Mouse (Mus musculus): ENCODE measurements around the gene Ccdc47. TPM values are rescaled to one million over a fixed set of nuclear protein-coding genes. Genes with fewer than 3 reads are reported as not detected.
"Not testable (repeated sequence)": the region's sequence is repeated elsewhere in the genome, so short reads cannot be mapped to it uniquely, and the experiment has no call there.

Ccdc47 gene
- polyA plus RNA-seq, 1 experiment from 2014 or later = 90.2 TPM

- WGBS = 91% methylated on average over 3 of the region's 3 CpGs
- Histone ChIP-seq H3K4me1 (peaks cover 15% of the 10 kb centered on the region), H3K4me2 (replicated peaks) (no peak overlapping the region), H3K27ac (no peak overlapping the region), H3K9me3 (no peaks in the 10 kb centered on the region), H3K27me3 (replicated peaks) (no peaks in the 10 kb centered on the region), H3K9ac (no peak overlapping the region), H3K4me3 (no peak overlapping the region), H3K36me3 (peaks cover 16% of the 10 kb centered on the region)
- ATAC-seq (ENCODE audit: low FRiP score, low read depth) = no peak
Observed at GRCm38 (mm10) chr11:106220603-106221002, 4.5 kb upstream of the Ccdc47 start.

DNA sequence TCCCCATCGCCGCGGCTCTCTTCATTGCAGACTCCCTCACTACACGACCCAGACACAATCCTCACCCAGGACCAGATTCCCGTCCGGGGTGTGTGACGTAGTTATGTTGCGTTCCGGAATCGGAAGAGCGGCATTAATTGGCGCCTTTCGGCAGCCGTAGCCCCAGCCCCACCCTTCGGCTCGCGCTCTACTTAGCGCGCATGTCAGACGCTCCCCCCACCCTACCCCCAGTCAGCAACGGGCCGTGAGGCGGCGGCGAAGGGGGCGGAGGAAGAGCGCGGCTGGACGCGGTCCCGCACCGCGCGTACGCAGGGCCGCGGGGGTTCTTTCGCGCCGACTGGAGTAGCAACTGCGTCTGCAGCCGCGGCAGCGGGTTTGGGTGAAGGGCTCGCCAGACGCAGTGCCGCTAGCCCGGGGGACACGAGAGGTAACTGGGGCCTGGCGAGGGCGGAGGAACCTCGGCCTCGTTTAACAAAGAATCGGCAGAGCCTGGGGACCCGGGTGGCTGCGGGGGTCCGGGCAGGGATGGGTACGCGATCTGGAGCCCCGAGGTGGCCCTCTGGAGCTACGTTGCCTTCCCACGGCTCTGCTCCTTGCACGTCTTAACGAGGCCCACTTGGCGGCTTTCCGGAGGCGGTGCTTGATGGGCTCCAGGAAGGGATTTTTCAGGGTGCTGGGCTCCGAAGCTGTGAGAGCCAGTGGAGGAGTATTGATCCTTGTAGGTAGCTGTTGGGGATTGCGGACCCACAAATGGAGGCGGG is 766 bp upstream of the Ccdc47 start, which contains the start of gene Ddx42:
TSS of gene Ddx42 (plus strand) at position 197 of the 761 bp plus-strand sequence.
- peaks cover 15% of the 10 kb centered on the region for H3K36me3 ChIP-seq
- H3K9ac ChIP-seq = peak within 1 kb of the TSS; percentile 87
- H3K4me3 ChIP-seq = peak within 1 kb of the TSS; percentile 91
- H3K27me3 ChIP-seq (replicated peaks) = no peaks in the 10 kb centered on the region
- peak; percentile 94 for ATAC-seq (ENCODE audit: low FRiP score, low read depth)
- peak within 1 kb of the TSS; percentile 88 for H3K27ac ChIP-seq
- H3K4me2 ChIP-seq (replicated peaks) = peak within 1 kb of the TSS; percentile 76
- under 1% methylated on average over 70 of the region's 70 CpGs for WGBS
- H3K4me1 ChIP-seq = peaks cover 23% of the 10 kb centered on the region
- no peaks in the 10 kb centered on the region for H3K9me3 ChIP-seq

GRCm38 (mm10) chr11:106215450-106215859 is 689 bp downstream of the Ccdc47 start:
- H3K27me3 ChIP-seq (replicated peaks) = no peaks in the 10 kb centered on the region
- H3K36me3 ChIP-seq = peaks cover 27% of the 10 kb centered on the region
- WGBS = 36% methylated on average over 7 of the region's 7 CpGs
- H3K27ac ChIP-seq = no peak overlapping the region
- ATAC-seq (ENCODE audit: low FRiP score, low read depth) = no peak
- peak overlapping the region; percentile 68 for H3K9ac ChIP-seq
- H3K4me3 ChIP-seq = peak overlapping the region; percentile 91
- peak overlapping the region; percentile 76 for H3K4me2 ChIP-seq (replicated peaks)
- peaks cover 23% of the 10 kb centered on the region for H3K4me1 ChIP-seq
- no peaks in the 10 kb centered on the region for H3K9me3 ChIP-seq

- H3K9me3 ChIP-seq = no peaks in the 10 kb centered on the region
- peak overlapping the region; percentile 76 for H3K4me2 ChIP-seq (replicated peaks)
- no peak overlapping the region for H3K4me3 ChIP-seq
- peak overlapping the region; percentile 68 for H3K9ac ChIP-seq
- no peak for ATAC-seq (ENCODE audit: low FRiP score, low read depth)
- WGBS = 93% methylated on average over 5 of the region's 5 CpGs
- H3K4me1 ChIP-seq = peaks cover 23% of the 10 kb centered on the region
- H3K27ac ChIP-seq = no peak overlapping the region
- no peaks in the 10 kb centered on the region for H3K27me3 ChIP-seq (replicated peaks)
- H3K36me3 ChIP-seq = peaks cover 33% of the 10 kb centered on the region
Observed at GRCm38 (mm10) chr11:106214856-106215255, 1.3 kb downstream of the Ccdc47 start.

GRCm38 (mm10) chr11:106212771-106213170 is 3.4 kb downstream of the Ccdc47 start:
- 90% methylated on average over 8 of the region's 8 CpGs for WGBS
- Histone ChIP-seq H3K4me1 (peaks cover 13% of the 10 kb centered on the region), H3K36me3 (peaks cover 51% of the 10 kb centered on the region), H3K27me3 (replicated peaks) (no peaks in the 10 kb centered on the region), H3K4me2 (replicated peaks) (no peak overlapping the region), H3K9ac (no peak overlapping the region), H3K27ac (no peak overlapping the region), H3K9me3 (no peaks in the 10 kb centered on the region), H3K4me3 (no peak overlapping the region)
- no peak for ATAC-seq (ENCODE audit: low FRiP score, low read depth)

- WGBS = 89% methylated on average over 5 of the region's 5 CpGs
- Histone ChIP-seq H3K9me3 (no peaks in the 10 kb centered on the region), H3K9ac (no peak within 1 kb of the TSS), H3K27me3 (replicated peaks) (no peaks in the 10 kb centered on the region), H3K4me3 (no peak within 1 kb of the TSS), H3K4me2 (replicated peaks) (no peak within 1 kb of the TSS), H3K4me1 (no peaks in the 10 kb centered on the region), H3K36me3 (peaks cover 81% of the 10 kb centered on the region), H3K27ac (no peak within 1 kb of the TSS)
- no peak for ATAC-seq (ENCODE audit: low FRiP score, low read depth)
Observed at GRCm38 (mm10) chr11:106202123-106202465, 14.1 kb downstream of the Ccdc47 start, which contains the start of gene Strada. Strada (minus strand) TSS chr11:106202168.

- H3K27ac ChIP-seq = no peak overlapping the region
- no peak overlapping the region for H3K4me3 ChIP-seq
- 94% methylated on average over 19 of the region's 19 CpGs for WGBS
- no peak for ATAC-seq (ENCODE audit: low FRiP score, low read depth)
- no peaks in the 10 kb centered on the region for H3K27me3 ChIP-seq (replicated peaks)
- H3K9ac ChIP-seq = no peak overlapping the region
- no peak overlapping the region for H3K4me2 ChIP-seq (replicated peaks)
- H3K9me3 ChIP-seq = no peaks in the 10 kb centered on the region
- H3K4me1 ChIP-seq = no peaks in the 10 kb centered on the region
- peaks cover 81% of the 10 kb centered on the region for H3K36me3 ChIP-seq
Observed at GRCm38 (mm10) chr11:106201337-106202122, 14.6 kb downstream of the Ccdc47 start.

- no peak for ATAC-seq (ENCODE audit: low FRiP score, low read depth)
- Histone ChIP-seq H3K9ac (no peak overlapping the region), H3K27me3 (replicated peaks) (no peaks in the 10 kb centered on the region), H3K9me3 (no peaks in the 10 kb centered on the region), H3K4me1 (no peaks in the 10 kb centered on the region), H3K36me3 (peaks cover 80% of the 10 kb centered on the region), H3K27ac (no peak overlapping the region), H3K4me3 (no peak overlapping the region), H3K4me2 (replicated peaks) (no peak overlapping the region)
- WGBS = 87% methylated on average over 6 of the region's 6 CpGs
Observed at GRCm38 (mm10) chr11:106200756-106201155, 15.4 kb downstream of the Ccdc47 start.

- H3K9ac ChIP-seq; H3K4me3 ChIP-seq; H3K27me3 ChIP-seq (replicated peaks); H3K27ac ChIP-seq; H3K4me1 ChIP-seq; H3K9me3 ChIP-seq; ATAC-seq (ENCODE audit: low FRiP score, low read depth); H3K4me2 ChIP-seq (replicated peaks): not testable (repeated sequence)
- WGBS = 92% methylated on average over 7 of the region's 7 CpGs
- peaks cover 73% of the 10 kb centered on the region for H3K36me3 ChIP-seq
Observed at GRCm38 (mm10) chr11:106199997-106200396, 16.1 kb downstream of the Ccdc47 start.

- Histone ChIP-seq H3K36me3 (peaks cover 58% of the 10 kb centered on the region), H3K4me3 (no peak overlapping the region), H3K9ac (no peak overlapping the region), H3K4me2 (replicated peaks) (no peak overlapping the region), H3K4me1 (no peaks in the 10 kb centered on the region), H3K9me3 (no peaks in the 10 kb centered on the region), H3K27me3 (replicated peaks) (no peaks in the 10 kb centered on the region), H3K27ac (no peak overlapping the region)
- WGBS = 89% methylated on average over 4 of the region's 4 CpGs
- ATAC-seq (ENCODE audit: low FRiP score, low read depth) = no peak
Observed at GRCm38 (mm10) chr11:106198277-106198676, 17.9 kb downstream of the Ccdc47 start.

GRCm38 (mm10) chr11:106195341-106195740 is 20.8 kb downstream of the Ccdc47 start:
- no peak overlapping the region for H3K27ac ChIP-seq
- ATAC-seq (ENCODE audit: low FRiP score, low read depth) = no peak

GRCm38 (mm10) chr11:106194891-106195290 is 21.3 kb downstream of the Ccdc47 start:
- WGBS = 94% methylated on average over 7 of the region's 7 CpGs
- peaks cover 28% of the 10 kb centered on the region for H3K36me3 ChIP-seq
- H3K27ac ChIP-seq = no peak overlapping the region
- no peak overlapping the region for H3K9ac ChIP-seq
- H3K4me2 ChIP-seq (replicated peaks) = no peak overlapping the region
- no peak for ATAC-seq (ENCODE audit: low FRiP score, low read depth)
- H3K27me3 ChIP-seq (replicated peaks) = no peaks in the 10 kb centered on the region
- no peak overlapping the region for H3K4me3 ChIP-seq
- peaks cover 8% of the 10 kb centered on the region for H3K4me1 ChIP-seq
- H3K9me3 ChIP-seq = no peaks in the 10 kb centered on the region

More at GRCm38 (mm10) chr11:106195341-106195740, 20.8 kb downstream of the Ccdc47 start:
- Histone ChIP-seq H3K9ac (no peak overlapping the region), H3K4me2 (replicated peaks) (no peak overlapping the region), H3K4me1 (peaks cover 8% of the 10 kb centered on the region), H3K4me3 (no peak overlapping the region), H3K9me3 (no peaks in the 10 kb centered on the region), H3K27me3 (replicated peaks) (no peaks in the 10 kb centered on the region), H3K36me3 (peaks cover 33% of the 10 kb centered on the region)

Measured in neural tube, embryonic 12.5 days (tissue).